Mouse (Mus musculus) cerebellum, adult 2 months (tissue): ENCODE measurements around the gene Aif1l.

ENCODE experiments used
- CTCF ChIP-seq: fragments of 200-500 bp; IDR thresholded peaks from 2 replicates; pipeline ENCODE4 v1.5.1; 2011; ENCODE audit warnings: low read depth, mild to moderate bottlenecking, control low read depth, low read length, moderate library complexity, borderline replicate concordance; ENCODE audit not compliant: insufficient read depth
- POLR2A ChIP-seq: fragments of 200-500 bp; IDR thresholded peaks from 2 replicates; pipeline ENCODE4 v1.6.1; 2011; ENCODE audit warnings: low read length, control low read depth, borderline replicate concordance; ENCODE audit not compliant: insufficient read depth

DNA sequence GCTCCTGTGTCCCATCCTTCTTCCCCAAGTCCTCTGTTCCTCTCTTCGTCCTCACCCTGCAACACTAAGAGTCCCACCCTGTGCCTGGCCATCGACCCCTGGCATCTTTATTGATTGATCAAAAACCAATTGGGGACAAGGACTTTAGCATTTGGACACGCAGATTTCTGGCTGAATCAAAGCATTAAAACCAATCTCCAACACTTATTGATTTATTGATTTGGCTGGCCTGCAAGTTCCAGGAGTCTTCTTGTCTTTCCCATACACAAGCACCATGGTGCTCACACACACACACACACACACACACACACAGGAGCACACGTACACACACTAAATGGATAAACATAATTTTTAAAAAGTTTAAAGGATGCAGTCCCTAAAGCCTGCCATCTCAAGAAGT lies 6.9 kb upstream of the Aif1l start:
- TF ChIP-seq POLR2A (no peak), CTCF (no peak)
